Mouse (Mus musculus): ENCODE results near the gene Amdhd1.
A peak's percentile ranks its signal among the peaks of the same experiment; 100 is the strongest.

DNA sequence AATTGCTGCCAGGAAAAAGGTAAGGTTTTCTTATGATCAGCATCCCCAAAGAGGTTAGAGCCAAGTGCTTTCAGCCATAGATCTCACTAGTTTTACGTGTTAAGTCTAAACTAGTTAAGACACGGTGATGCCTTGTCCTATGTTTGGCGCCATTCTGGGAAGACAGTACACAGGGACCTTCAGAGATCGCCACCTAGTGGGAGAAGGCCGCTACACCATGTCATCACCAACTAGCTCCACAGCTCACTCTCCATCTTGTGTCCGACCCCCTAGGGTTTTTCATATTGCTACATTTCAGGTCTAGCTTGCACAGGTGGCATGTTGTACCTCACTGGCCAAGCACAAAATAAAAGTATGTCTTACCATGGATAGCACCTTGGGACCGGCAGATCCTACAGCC, 9.2 kb upstream of the Amdhd1 start:
- TF ChIP-seq CTCF (IDR thresholded peaks at IDR 0.05; ENCODE audit: low read depth, low read length) = peak; percentile 71
- TF ChIP-seq POLR2A (IDR thresholded peaks at IDR 0.05; ENCODE audit: borderline replicate concordance, low read depth, low read length) = no peak

Data from bone marrow macrophage, adult 2 months (primary cell).